ENCODE assay signal across 8 mouse cellular contexts in genomic region chr15:98894746-98895634, GRCm38 (mm10). TPM values are rescaled to one million over a fixed set of nuclear protein-coding genes. Genes with fewer than 3 reads are reported as not detected.
DNase-seq lines count a peak whose midpoint lies in the region; ATAC-seq and TF ChIP-seq lines count a peak whose summit lies in the region.

No protein-coding gene starts in this region.

- no peak overlapping the region for H3K27ac ChIP-seq in liver, embryonic 11.5 days (ENCODE audit: low read depth, low read length)
- no peak overlapping the region for H3K27ac ChIP-seq in forebrain, embryonic 14.5 days (ENCODE audit: low read depth, low read length)
- H3K27ac ChIP-seq in limb, embryonic 15.5 days: no peak overlapping the region
- no peak overlapping the region for H3K27ac ChIP-seq in olfactory bulb, adult 2 months (ENCODE audit: insufficient read depth, low read depth, low read length)

- no peak overlapping the region for H3K9ac ChIP-seq in liver, embryonic 11.5 days (ENCODE audit: low read depth, low read length)
- H3K9ac ChIP-seq in forebrain, embryonic 14.5 days (ENCODE audit: low read length): peak overlapping the region; percentile 55
- no peak overlapping the region for H3K9ac ChIP-seq in limb, embryonic 15.5 days

- TF ChIP-seq CTCF in olfactory bulb, adult 2 months (IDR thresholded peaks at IDR 0.05; ENCODE audit: insufficient read depth, low read depth, low read length): no peak

- H3K9me3 ChIP-seq in liver, embryonic 11.5 days (ENCODE audit: control insufficient read depth, low read length): no peaks in the 10 kb centered on the region
- no peaks in the 10 kb centered on the region for H3K9me3 ChIP-seq in forebrain, embryonic 14.5 days (replicated peaks; ENCODE audit: control insufficient read depth, low read length)
- no peaks in the 10 kb centered on the region for H3K9me3 ChIP-seq in limb, embryonic 15.5 days

- TF ChIP-seq POLR2A in olfactory bulb, adult 2 months (IDR thresholded peaks at IDR 0.05; ENCODE audit: insufficient read depth, low read depth, low read length): no peak

- ATAC-seq in liver, embryonic 11.5 days (replicated peaks; ENCODE audit: low FRiP score): no peak
- ATAC-seq in forebrain, embryonic 14.5 days: no peak
- peak; percentile 9; the same call in 1 of the 2 replicates for ATAC-seq in limb, embryonic 15.5 days (ENCODE audit: insufficient number of reproducible peaks, low FRiP score, low TSS enrichment, low read depth)

- peaks cover 75% of the 10 kb centered on the region for H3K27me3 ChIP-seq in liver, embryonic 11.5 days (replicated peaks; ENCODE audit: control insufficient read depth, insufficient read depth, low read length)
- H3K27me3 ChIP-seq in forebrain, embryonic 14.5 days (replicated peaks; ENCODE audit: control insufficient read depth, insufficient read depth, low read length): peaks cover 77% of the 10 kb centered on the region
- peaks cover 82% of the 10 kb centered on the region for H3K27me3 ChIP-seq in limb, embryonic 15.5 days

- H3K4me1 ChIP-seq in liver, embryonic 11.5 days (replicated peaks; ENCODE audit: control insufficient read depth, insufficient read depth, low read length): peaks cover 52% of the 10 kb centered on the region
- peaks cover 15% of the 10 kb centered on the region; the same call in 1 of the 2 replicates for H3K4me1 ChIP-seq in forebrain, embryonic 14.5 days (ENCODE audit: control insufficient read depth, insufficient read depth, low read length)
- peaks cover 50% of the 10 kb centered on the region for H3K4me1 ChIP-seq in limb, embryonic 15.5 days
- H3K4me1 ChIP-seq in olfactory bulb, adult 2 months (ENCODE audit: control insufficient read depth, insufficient read depth, low read length): peaks cover 32% of the 10 kb centered on the region

- H3K4me3 ChIP-seq in liver, embryonic 11.5 days (ENCODE audit: low read depth, low read length): peak overlapping the region; percentile 59
- peak overlapping the region; percentile 42 for H3K4me3 ChIP-seq in forebrain, embryonic 14.5 days (ENCODE audit: low read depth, low read length)
- peak overlapping the region; percentile 50 for H3K4me3 ChIP-seq in limb, embryonic 15.5 days
- H3K4me3 ChIP-seq in olfactory bulb, adult 2 months (ENCODE audit: insufficient read depth, low read depth, low read length): peak overlapping the region; percentile 1; the same call in 1 of the 2 replicates

- intact Hi-C loops in gastrocnemius, postnatal 14 days (cut with DNase I; ENCODE audit: low total_unique reads): loop anchor here (5.0 kb wide), 2 partner anchors 32 to 102 kb away; no protein-coding TSS in a partner anchor

- WGBS in liver, embryonic 11.5 days: 4% methylated on average over 38 of the region's 38 CpGs
- WGBS in forebrain, embryonic 14.5 days: 3% methylated on average over 38 of the region's 38 CpGs
- 8% methylated on average over 38 of the region's 38 CpGs for WGBS in limb, embryonic 15.5 days
- 25% methylated on average over 38 of the region's 38 CpGs for WGBS in olfactory bulb, adult 2 months

- DNase-seq in liver, embryonic 11.5 days (ENCODE audit: low spot score): peak; percentile 39
- no peak for DNase-seq in liver
- no peak for DNase-seq in forebrain, embryonic 14.5 days (ENCODE audit: low spot score)
- DNase-seq in spleen, postnatal 36 days (ENCODE audit: low spot score in 2 of 2): no peak
- DNase-seq in gastrocnemius, postnatal 14 days: no peak
- no peak for DNase-seq in kidney, postnatal 14 days

- peak overlapping the region; percentile 99 for H3K4me2 ChIP-seq in liver, embryonic 11.5 days
- H3K4me2 ChIP-seq in forebrain, embryonic 14.5 days (ENCODE audit: low read length): peak overlapping the region; percentile 88
- H3K4me2 ChIP-seq in limb, embryonic 15.5 days: peak overlapping the region; percentile 98

- no peaks in the 10 kb centered on the region for H3K36me3 ChIP-seq in liver, embryonic 11.5 days (ENCODE audit: control insufficient read depth, insufficient read depth, low read length)
- no peaks in the 10 kb centered on the region for H3K36me3 ChIP-seq in forebrain, embryonic 14.5 days (ENCODE audit: control insufficient read depth, insufficient read depth, low read length)
- no peaks in the 10 kb centered on the region for H3K36me3 ChIP-seq in limb, embryonic 15.5 days

RNA-seq across cellular contexts. Expression of gene Rhebl1, which starts 0.7 kb away (rescaled TPM):
- 6.7 and 7.4 TPM in 2 replicates for polyA plus RNA-seq in liver, embryonic 11.5 days (2014; fragmentation: Nextera tagmentation; extraction: Ambion mirVana)
- 30.3 and 33.5 TPM in 2 replicates for polyA plus RNA-seq in forebrain, embryonic 14.5 days (2014; fragmentation: Nextera tagmentation; extraction: Ambion mirVana)
- polyA plus RNA-seq in limb, embryonic 15.5 days (2015; fragmentation: Nextera tagmentation; extraction: Ambion mirVana): 14.1 and 14.2 TPM in 2 replicates
- not detected in 2 replicates for polyA plus RNA-seq in olfactory bulb, adult 2 months (2012; ENCODE audit: insufficient read depth, insufficient read length, low replicate concordance, missing spikeins)
- 1 to 10 TPM; 1.1 to 2.0 TPM for total RNA-seq in gastrocnemius, postnatal 14 days (2021)

RNA-seq across cellular contexts. Expression of gene Dhh, which starts 3.4 kb away (rescaled TPM):
- 0.37 and 0.45 TPM in 2 replicates for polyA plus RNA-seq in liver, embryonic 11.5 days (2014; fragmentation: Nextera tagmentation; extraction: Ambion mirVana)
- 0.18 and 0.36 TPM in 2 replicates for polyA plus RNA-seq in forebrain, embryonic 14.5 days (2014; fragmentation: Nextera tagmentation; extraction: Ambion mirVana)
- polyA plus RNA-seq in limb, embryonic 15.5 days (2015; fragmentation: Nextera tagmentation; extraction: Ambion mirVana): 1.8 and 2.7 TPM in 2 replicates
- polyA plus RNA-seq in olfactory bulb, adult 2 months (2012; ENCODE audit: insufficient read depth, insufficient read length, low replicate concordance, missing spikeins): not detected in 2 replicates
- 1 to 10 TPM in 1 of 2 experiments, under 1 TPM in 1; 0.97 to 4.1 TPM for total RNA-seq in gastrocnemius, postnatal 14 days (2021)

RNA-seq across cellular contexts. Expression of gene Lmbr1l, which starts 23.0 kb away (rescaled TPM):
- 1.6 and 2.8 TPM in 2 replicates for polyA plus RNA-seq in liver, embryonic 11.5 days (2014; fragmentation: Nextera tagmentation; extraction: Ambion mirVana)
- 10.9 TPM in 2 replicates for polyA plus RNA-seq in forebrain, embryonic 14.5 days (2014; fragmentation: Nextera tagmentation; extraction: Ambion mirVana)
- 19.7 and 21.8 TPM in 2 replicates for polyA plus RNA-seq in limb, embryonic 15.5 days (2015; fragmentation: Nextera tagmentation; extraction: Ambion mirVana)
- polyA plus RNA-seq in olfactory bulb, adult 2 months (2012; ENCODE audit: insufficient read depth, insufficient read length, low replicate concordance, missing spikeins): not detected in 2 replicates
- total RNA-seq in gastrocnemius, postnatal 14 days (2021): 10 to 100 TPM in 1 of 2 experiments, 1 to 10 TPM in 1; 4.4 to 11.3 TPM

RNA-seq across cellular contexts. Expression of gene Kmt2d, which starts 24.0 kb away (rescaled TPM):
- 14.3 and 17.0 TPM in 2 replicates for polyA plus RNA-seq in liver, embryonic 11.5 days (2014; fragmentation: Nextera tagmentation; extraction: Ambion mirVana)
- 8.0 and 12.2 TPM in 2 replicates for polyA plus RNA-seq in forebrain, embryonic 14.5 days (2014; fragmentation: Nextera tagmentation; extraction: Ambion mirVana)
- polyA plus RNA-seq in limb, embryonic 15.5 days (2015; fragmentation: Nextera tagmentation; extraction: Ambion mirVana): 11.8 and 13.7 TPM in 2 replicates
- polyA plus RNA-seq in olfactory bulb, adult 2 months (2012; ENCODE audit: insufficient read depth, insufficient read length, low replicate concordance, missing spikeins): 38.3 and 267 TPM in 2 replicates
- total RNA-seq in gastrocnemius, postnatal 14 days (2021): 10 to 100 TPM; 40.2 to 40.8 TPM

RNA-seq across cellular contexts. Expression of gene Tuba1b, which starts 39.4 kb away (rescaled TPM):
- 1,854 and 2,015 TPM in 2 replicates for polyA plus RNA-seq in liver, embryonic 11.5 days (2014; fragmentation: Nextera tagmentation; extraction: Ambion mirVana)
- polyA plus RNA-seq in forebrain, embryonic 14.5 days (2014; fragmentation: Nextera tagmentation; extraction: Ambion mirVana): 1,499 and 1,719 TPM in 2 replicates
- 1,374 and 1,490 TPM in 2 replicates for polyA plus RNA-seq in limb, embryonic 15.5 days (2015; fragmentation: Nextera tagmentation; extraction: Ambion mirVana)
- 649 and 1,228 TPM in 2 replicates for polyA plus RNA-seq in olfactory bulb, adult 2 months (2012; ENCODE audit: insufficient read depth, insufficient read length, low replicate concordance, missing spikeins)
- 10 to 100 TPM; 64.0 to 93.6 TPM for total RNA-seq in gastrocnemius, postnatal 14 days (2021)

Comparison
In these comparisons a context has a peak if more than half of its experiments do, and no peak if none do; other contexts are left out.
1. H3K4me3 ChIP-seq: peak in every context shown above with its lines; median percentile 59 in liver, embryonic 11.5 days; 50 in limb, embryonic 15.5 days; 42 in forebrain, embryonic 14.5 days; 1 in olfactory bulb, adult 2 months.